Mouse (Mus musculus): ENCODE data around the gene Inca1.

GRCm38 (mm10) chr11:70649185-70649734 lies 50.7 kb downstream of the Inca1 start:
- TF ChIP-seq MAX (IDR thresholded peaks at IDR 0.05; ENCODE audit: low read length) (no peak), CTCF (conservative IDR thresholded peaks at IDR 0.05 in 1 of 2, IDR thresholded peaks at IDR 0.05 in 1 of 2; ENCODE audit: low read depth in 2 of 2, low read length in 2 of 2) (no peak)
